Mouse (Mus musculus) forebrain, embryonic 14.5 days (tissue): ENCODE data around the gene BC051665. TPM values are rescaled to one million over a fixed set of nuclear protein-coding genes. Genes with fewer than 3 reads are reported as not detected.
A peak's percentile ranks its signal among the peaks of the same experiment; 100 is the strongest.

ENCODE experiments used
- ATAC-seq: fragments of 200-750 bp; cut with Nextera tagmentation; 2 replicates; pipeline ENCODE4 v1.8.0; 2017; ENCODE audit warnings: mild to moderate bottlenecking, moderate library complexity
- DNase-seq: peaks from one replicate; pipeline ENCODE4 v3.0.0-alpha.2; 2015; ENCODE audit warnings: low spot score
- H3K27ac ChIP-seq: fragments of 300-500 bp; sonication (generic); 2 replicates; pipeline ENCODE4 v1.5.1; 2014; ENCODE audit warnings: low read depth, mild to moderate bottlenecking, control low read depth, low read length, moderate library complexity
- H3K27me3 ChIP-seq: fragments of 300-500 bp; sonication (generic); replicated peaks from 2 replicates; pipeline ENCODE4 v1.6.1; 2014; ENCODE audit warnings: low read length, control low read depth, mixed read lengths; ENCODE audit not compliant: control insufficient read depth, insufficient read depth
- H3K36me3 ChIP-seq: fragments of 300-500 bp; sonication (generic); 2 replicates; pipeline ENCODE4 v1.6.1; 2014; ENCODE audit warnings: low read length, control low read depth; ENCODE audit not compliant: control insufficient read depth, insufficient read depth
- H3K4me1 ChIP-seq: fragments of 300-500 bp; sonication (generic); 2 replicates; pipeline ENCODE4 v1.6.1; 2014; ENCODE audit warnings: antibody characterized with exemption, low read length, control low read depth; ENCODE audit not compliant: control insufficient read depth, insufficient read depth
- H3K4me2 ChIP-seq: fragments of 300-500 bp; sonication (generic); 2 replicates; pipeline ENCODE4 v1.6.1; 2014; ENCODE audit warnings: mild to moderate bottlenecking, control low read depth, low read length
- H3K4me3 ChIP-seq: fragments of 300-500 bp; sonication (generic); 2 replicates; pipeline ENCODE4 v1.5.1; 2014; ENCODE audit warnings: low read depth, low read length, control low read depth
- H3K9ac ChIP-seq: fragments of 300-500 bp; sonication (generic); 2 replicates; pipeline ENCODE4 v1.6.1; 2014; ENCODE audit warnings: mild to moderate bottlenecking, low read length, control low read depth, moderate library complexity
- H3K9me3 ChIP-seq: fragments of 300-500 bp; sonication (generic); replicated peaks from 2 replicates; pipeline ENCODE4 v1.6.1; 2016; ENCODE audit warnings: low read length, control low read depth, mixed read lengths; ENCODE audit not compliant: control insufficient read depth
- WGBS: fragments of 180-500 bp; shearing (Covaris S2); extraction: QIAGEN DNeasy Blood & Tissue Kit; methylation state at CpG from one replicate; pipeline ENCODE4 v1.1.7; 2014; 5-methylcytosine and 5-hydroxymethylcytosine counted together
- polyA plus RNA-seq: library from polyadenylated mRNA; unstranded; fragments of >200 nt; fragmentation: Nextera tagmentation; extraction: Ambion mirVana; gene quantifications from 2 replicates; pipeline ENCODE4 v1.2.1, GENCODE M21; 2014

Gene BC051665
- polyA plus RNA-seq, 1 experiment from 2014 or later: not detected

- peaks cover 71% of the 10 kb centered on the region for H3K36me3 ChIP-seq
- H3K4me1 ChIP-seq: peaks cover 3% of the 10 kb centered on the region
- DNase-seq (peak; percentile 88), ATAC-seq (peak; percentile 83)
- H3K4me3 ChIP-seq: no peak overlapping the region
- no peaks in the 10 kb centered on the region for H3K9me3 ChIP-seq
- H3K27me3 ChIP-seq: no peaks in the 10 kb centered on the region
- H3K27ac ChIP-seq: no peak overlapping the region
- 11% methylated on average over 9 of the region's 9 CpGs for WGBS
- H3K4me2 ChIP-seq: peak overlapping the region; percentile 1; the same call in 1 of the 2 replicates
- H3K9ac ChIP-seq: no peak overlapping the region
Observed at GRCm38 (mm10) chr13:60738429-60738828, 47.7 kb downstream of the BC051665 start.

- Histone ChIP-seq H3K9ac (no peak overlapping the region), H3K27me3 (no peaks in the 10 kb centered on the region), H3K4me3 (no peak overlapping the region), H3K4me1 (no peaks in the 10 kb centered on the region), H3K36me3 (peaks cover 78% of the 10 kb centered on the region), H3K4me2 (peak overlapping the region; percentile 1; the same call in 1 of the 2 replicates), H3K27ac (no peak overlapping the region), H3K9me3 (no peaks in the 10 kb centered on the region)
- 23% methylated on average over 9 of the region's 9 CpGs for WGBS
- DNase-seq (peak; percentile 56), ATAC-seq (peak; percentile 63)
Observed at GRCm38 (mm10) chr13:60737632-60738324, 48.4 kb downstream of the BC051665 start.

- H3K4me2 ChIP-seq: no peak overlapping the region
- no peaks in the 10 kb centered on the region for H3K9me3 ChIP-seq
- no peak overlapping the region for H3K9ac ChIP-seq
- no peaks in the 10 kb centered on the region for H3K27me3 ChIP-seq
- H3K36me3 ChIP-seq: peaks cover 77% of the 10 kb centered on the region
- H3K4me3 ChIP-seq: no peak overlapping the region
- WGBS: 52% methylated on average over 13 of the region's 13 CpGs
- DNase-seq (no peak), ATAC-seq (no peak)
- no peaks in the 10 kb centered on the region for H3K4me1 ChIP-seq
- no peak overlapping the region for H3K27ac ChIP-seq
Observed at GRCm38 (mm10) chr13:60736421-60737105, 49.6 kb downstream of the BC051665 start.

GRCm38 (mm10) chr13:60735306-60735705 is 50.9 kb downstream of the BC051665 start:
- no peak overlapping the region for H3K4me2 ChIP-seq
- no peaks in the 10 kb centered on the region for H3K27me3 ChIP-seq
- no peaks in the 10 kb centered on the region for H3K4me1 ChIP-seq
- H3K4me3 ChIP-seq: no peak overlapping the region
- no peak overlapping the region for H3K9ac ChIP-seq
- H3K9me3 ChIP-seq: no peaks in the 10 kb centered on the region
- H3K27ac ChIP-seq: no peak overlapping the region
- peaks cover 77% of the 10 kb centered on the region for H3K36me3 ChIP-seq
- ATAC-seq (no peak), DNase-seq (no peak)
- 86% methylated on average over 9 of the region's 9 CpGs for WGBS

Other genes with a start within 250 kb of the BC051665 start
- gene Dapk1, start 184.4 kb downstream of the BC051665 start, polyA plus RNA-seq: 34.1 and 43.3 TPM in 2 replicates
- not detected in 2 replicates for gene Ctsll3, start 16.5 kb upstream of the BC051665 start, polyA plus RNA-seq
- gene 4930486L24Rik, start 78.1 kb upstream of the BC051665 start, polyA plus RNA-seq: 0.36 TPM in 1 of 2 replicates, not detected in the other
- gene Gm49392, start 110.5 kb upstream of the BC051665 start, polyA plus RNA-seq: 0.17 TPM in 1 of 2 replicates, not detected in the other
- 1.2 and 2.4 TPM in 2 replicates for gene Ctla2b, start 111.1 kb upstream of the BC051665 start, polyA plus RNA-seq
- gene Tpbpb, start 118.5 kb upstream of the BC051665 start, polyA plus RNA-seq: not detected in 2 replicates
- not detected in 2 replicates for gene Gm49393, start 149.2 kb upstream of the BC051665 start, polyA plus RNA-seq
- gene Gm49391, start 150.2 kb upstream of the BC051665 start, polyA plus RNA-seq: 2.0 TPM in 1 of 2 replicates, not detected in the other
- gene Ctla2a, start 150.3 kb upstream of the BC051665 start, polyA plus RNA-seq: 13.2 and 15.0 TPM in 2 replicates
- gene Tpbpa, start 155.6 kb upstream of the BC051665 start, polyA plus RNA-seq: not detected in 2 replicates
- not detected in 2 replicates for gene Ctsj, start 219.6 kb upstream of the BC051665 start, polyA plus RNA-seq